Mouse (Mus musculus) MEL (cell line): ENCODE data around the gene Ptpn14. TPM values are rescaled to one million over a fixed set of nuclear protein-coding genes. Genes with fewer than 3 reads are reported as not detected.

ENCODE experiments used
- DNase-seq: peaks from one replicate; pipeline ENCODE4 v3.0.0; 2011; ENCODE audit warnings: low read depth, low spot score
- H3K27ac ChIP-seq: 2 replicates; pipeline ENCODE4 v1.5.1; 2012; ENCODE audit warnings: low read depth, mild to moderate bottlenecking, control low read depth, low read length, moderate library complexity; ENCODE audit not compliant: control insufficient read depth
- H3K27me3 ChIP-seq, 2 experiments: fragments of 150-350 bp in 1 of 2; sonication (generic) in 1 of 2; 2 replicates each; pipeline ENCODE4 v1.6.1; 2012; ENCODE audit warnings: low read length in 2 of 2, mild to moderate bottlenecking in 2 of 2, improper control_type of control experiment in 1 of 2, moderate library complexity in 1 of 2; ENCODE audit not compliant: insufficient read depth in 2 of 2, control insufficient read depth in 1 of 2
- H3K36me3 ChIP-seq, 2 experiments: 2 replicates each; pipeline ENCODE4 v1.6.1; 2012 to 2014; ENCODE audit warnings: low read length in 2 of 2, improper control_type of control experiment in 1 of 2, inconsistent platforms in 1 of 2, mild to moderate bottlenecking in 1 of 2; ENCODE audit not compliant: insufficient read depth in 2 of 2, control insufficient read depth in 1 of 2
- H3K4me1 ChIP-seq, 2 experiments: fragments of 150-350 bp in 1 of 2; sonication (generic) in 1 of 2; 2 replicates each; pipeline ENCODE4 v1.6.1; 2012; ENCODE audit warnings: low read length in 2 of 2, improper control_type of control experiment in 1 of 2, mild to moderate bottlenecking in 1 of 2; ENCODE audit not compliant: insufficient read depth in 2 of 2, control insufficient read depth in 1 of 2
- H3K4me3 ChIP-seq, 2 experiments: fragments of 150-350 bp in 1 of 2; sonication (generic) in 1 of 2; 2 replicates each; pipeline ENCODE4 v1.5.1; 2012; ENCODE audit warnings: low read depth in 2 of 2, low read length in 2 of 2, mild to moderate bottlenecking in 2 of 2, moderate library complexity in 2 of 2, control low read depth in 1 of 2, improper control_type of control experiment in 1 of 2; ENCODE audit not compliant: control insufficient read depth in 1 of 2, insufficient read depth in 1 of 2
- H3K79me2 ChIP-seq: 2 replicates; pipeline ENCODE4 v1.6.1; 2012; ENCODE audit warnings: mild to moderate bottlenecking, low read length, moderate library complexity; ENCODE audit not compliant: control insufficient read depth, poor library complexity, insufficient read depth
- H3K9ac ChIP-seq: 2 replicates; pipeline ENCODE4 v1.6.1; 2012; ENCODE audit warnings: low read depth, mild to moderate bottlenecking, control low read depth, low read length, moderate library complexity; ENCODE audit not compliant: control insufficient read depth, poor library complexity, severe bottlenecking
- H3K9me3 ChIP-seq: fragments of 150-350 bp; sonication (generic); replicated peaks from 2 replicates; pipeline ENCODE4 v1.6.1; 2012; ENCODE audit warnings: mild to moderate bottlenecking, low read length, improper control_type of control experiment, moderate library complexity; ENCODE audit not compliant: insufficient read depth
- BHLHE40 ChIP-seq: IDR thresholded peaks from 2 replicates; pipeline ENCODE4 v1.6.1; 2012; ENCODE audit warnings: low read depth, mild to moderate bottlenecking, inconsistent platforms, low read length, improper control_type of control experiment, borderline replicate concordance
- CHD1 ChIP-seq: IDR thresholded peaks from 2 replicates; pipeline ENCODE4 v1.6.1; 2012; ENCODE audit warnings: low read depth, mild to moderate bottlenecking, inconsistent platforms, low read length, improper control_type of control experiment
- CHD2 ChIP-seq: IDR thresholded peaks from 2 replicates; pipeline ENCODE4 v1.6.1; 2011; ENCODE audit warnings: low read length, improper control_type of control experiment
- CTCF ChIP-seq, 3 experiments: IDR thresholded peaks in 2 of 3; conservative IDR thresholded peaks in 1 of 3; 2 replicates each; pipeline ENCODE4 v1.5.1; 2011 to 2012; ENCODE audit warnings: low read length in 3 of 3, low read depth in 2 of 3, mild to moderate bottlenecking in 2 of 3, improper control_type of control experiment in 1 of 3, inconsistent platforms in 1 of 3, mixed read lengths in 1 of 3, moderate library complexity in 1 of 3; ENCODE audit not compliant: control insufficient read depth in 1 of 3, insufficient read depth in 1 of 3, poor library complexity in 1 of 3, severe bottlenecking in 1 of 3
- ETS1 ChIP-seq: IDR thresholded peaks from 2 replicates; pipeline ENCODE4 v1.6.1; 2012; ENCODE audit warnings: low read depth, mild to moderate bottlenecking, inconsistent platforms, low read length, improper control_type of control experiment, moderate library complexity
- GABPA ChIP-seq: IDR thresholded peaks from 2 replicates; pipeline ENCODE4 v1.6.1; 2012; ENCODE audit warnings: low read depth, mild to moderate bottlenecking, inconsistent platforms, low read length, improper control_type of control experiment, moderate library complexity
- JUND ChIP-seq: IDR thresholded peaks from 2 replicates; pipeline ENCODE4 v1.6.1; 2011; ENCODE audit warnings: low read depth, mild to moderate bottlenecking, improper control_type of control experiment, low read length
- MAZ ChIP-seq: IDR thresholded peaks from 2 replicates; pipeline ENCODE4 v1.6.1; 2012; ENCODE audit warnings: low read depth, mild to moderate bottlenecking, inconsistent platforms, low read length, improper control_type of control experiment
- NRF1 ChIP-seq: IDR thresholded peaks from 2 replicates; pipeline ENCODE4 v1.6.1; 2014; ENCODE audit warnings: low read depth, mild to moderate bottlenecking, inconsistent platforms, low read length, improper control_type of control experiment, moderate library complexity; ENCODE audit not compliant: poor library complexity, insufficient read depth, severe bottlenecking
- POLR2AphosphoS5 ChIP-seq: IDR thresholded peaks from 2 replicates; pipeline ENCODE4 v1.6.1; 2012; ENCODE audit warnings: low read depth, borderline replicate concordance, mild to moderate bottlenecking, inconsistent platforms, low read length, moderate library complexity, mixed read lengths
- SIN3A ChIP-seq: IDR thresholded peaks from 2 replicates; pipeline ENCODE4 v1.6.1; 2012; ENCODE audit warnings: low read length, improper control_type of control experiment, inconsistent platforms
- SMC3 ChIP-seq: IDR thresholded peaks from 2 replicates; pipeline ENCODE4 v1.6.1; 2011; ENCODE audit warnings: low read depth, low read length, improper control_type of control experiment
- TAL1 ChIP-seq: IDR thresholded peaks from 2 replicates; pipeline ENCODE4 v1.6.1; 2012; ENCODE audit warnings: mild to moderate bottlenecking, inconsistent platforms, low read length, moderate library complexity, mixed read lengths
- TBP ChIP-seq: IDR thresholded peaks from 2 replicates; pipeline ENCODE4 v1.8.0; 2011; ENCODE audit warnings: low read depth, low read length, improper control_type of control experiment
- UBTF ChIP-seq: IDR thresholded peaks from 2 replicates; pipeline ENCODE4 v1.6.1; 2012; ENCODE audit warnings: low read depth, mild to moderate bottlenecking, inconsistent platforms, low read length, improper control_type of control experiment, moderate library complexity, borderline replicate concordance; ENCODE audit not compliant: insufficient read depth
- USF1 ChIP-seq: IDR thresholded peaks from 2 replicates; pipeline ENCODE4 v1.6.1; 2014; ENCODE audit warnings: low read depth, mild to moderate bottlenecking, inconsistent platforms, low read length, improper control_type of control experiment, moderate library complexity
- ZKSCAN1 ChIP-seq: IDR thresholded peaks from 2 replicates; pipeline ENCODE4 v1.6.1; 2012; ENCODE audit warnings: low read depth, mild to moderate bottlenecking, inconsistent platforms, low read length, improper control_type of control experiment, moderate library complexity
- ZMIZ1 ChIP-seq: IDR thresholded peaks from 2 replicates; pipeline ENCODE4 v1.6.1; 2012; ENCODE audit warnings: low read depth, mild to moderate bottlenecking, inconsistent platforms, low read length, improper control_type of control experiment, moderate library complexity
- ZNF384 ChIP-seq: IDR thresholded peaks from 2 replicates; pipeline ENCODE4 v1.6.1; 2012; ENCODE audit warnings: low read depth, mild to moderate bottlenecking, inconsistent platforms, low read length, improper control_type of control experiment
- polyA plus RNA-seq, 2 experiments: library from polyadenylated mRNA; stranded (reverse) in 1 of 2; unstranded in 1 of 2; fragments of >175 nt in 1 of 2; fragments of >200 nt in 1 of 2; gene quantifications; 2 replicates each; pipeline versions ENCODE4 v1.2.1 to v1.2.4; 2012; ENCODE audit warnings: low replicate concordance in 2 of 2, low read depth in 1 of 2; ENCODE audit not compliant: insufficient read length in 2 of 2, insufficient read depth in 1 of 2, missing spikeins in 1 of 2
- total RNA-seq: library from RNA; depleted of rRNA; stranded (reverse); fragments of 300-350 nt; gene quantifications from 2 replicates; pipeline ENCODE4 v1.2.3, GENCODE M21; 2012

Gene Ptpn14
- total and polyA plus RNA-seq, 3 experiments = 0.62 to 1.0 TPM; not detected in 1

DNA sequence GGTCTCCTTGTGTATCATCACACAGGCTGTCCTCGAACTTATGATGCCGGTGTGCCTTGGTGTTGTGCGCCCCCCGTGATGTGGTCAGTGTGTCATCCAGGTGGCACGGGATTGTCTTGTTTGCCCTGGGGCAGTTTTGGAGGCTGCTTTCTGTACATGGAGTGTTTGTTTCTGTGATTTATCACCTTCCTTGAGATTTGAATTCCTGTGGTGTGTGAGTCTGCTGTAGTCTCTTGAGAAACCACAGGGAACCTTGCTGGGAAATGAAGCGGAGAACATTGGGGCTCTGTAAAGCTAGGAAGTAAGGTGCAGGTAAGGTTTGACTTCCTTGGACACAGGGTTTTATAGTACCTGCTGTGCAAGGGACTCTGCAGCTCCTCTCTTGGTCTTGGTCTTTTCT, 49.1 kb downstream of the Ptpn14 start:
- DNase-seq = no peak
- no peak for TF ChIP-seq ZKSCAN1
- TF ChIP-seq ZMIZ1 = no peak
- TF ChIP-seq TAL1 = no peak
- TF ChIP-seq UBTF = no peak
- TF ChIP-seq SIN3A = no peak
- no peak for TF ChIP-seq ETS1
- TF ChIP-seq CTCF (IDR thresholded peaks at IDR 0.05 in 2 of 3, conservative IDR thresholded peaks at IDR 0.05 in 1 of 3; ENCODE audit: control insufficient read depth in 1 of 3, insufficient read depth in 1 of 3, low read depth in 2 of 3, low read length in 3 of 3, poor library complexity in 1 of 3, severe bottlenecking in 1 of 3) = no peak
- no peak for TF ChIP-seq USF1
- TF ChIP-seq CHD2 = no peak
- TF ChIP-seq MAZ = no peak
- no peak for TF ChIP-seq NRF1
- no peak for TF ChIP-seq BHLHE40
- TF ChIP-seq JUND = no peak
- TF ChIP-seq GABPA = no peak
- no peak for TF ChIP-seq POLR2AphosphoS5
- TF ChIP-seq CHD1 = no peak
- no peak for TF ChIP-seq ZNF384
- TF ChIP-seq SMC3 = no peak
- TF ChIP-seq, all 39 proteins: peak for 0
- Histone ChIP-seq H3K27me3 (no peaks in the 10 kb centered on the region), H3K79me2 (no peaks in the 10 kb centered on the region), H3K4me3 (no peak overlapping the region), H3K27ac (no peak overlapping the region), H3K9me3 (no peaks in the 10 kb centered on the region), H3K4me1 (no peaks in the 10 kb centered on the region), H3K9ac (no peak overlapping the region), H3K36me3 (no peaks in the 10 kb centered on the region)

DNA sequence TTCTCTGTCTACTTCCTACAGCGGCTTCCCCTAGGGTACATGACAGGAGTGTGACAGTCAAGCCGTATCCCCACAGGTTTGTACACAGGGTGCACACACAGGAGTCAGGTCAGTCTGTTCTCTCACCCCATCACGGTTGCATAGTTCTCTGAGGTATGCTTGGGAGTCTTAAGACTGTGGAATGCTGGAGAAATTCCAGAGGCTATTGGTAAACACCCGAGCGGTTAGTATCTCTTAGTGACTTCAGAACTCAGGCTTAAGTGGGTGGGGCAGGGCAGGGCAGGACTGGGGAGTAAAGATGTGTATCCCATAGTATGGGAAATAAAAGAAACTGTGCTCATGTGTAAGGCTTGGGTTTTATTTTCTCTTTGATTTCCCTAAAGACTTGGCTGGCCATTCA, 50.3 kb downstream of the Ptpn14 start:
- Histone ChIP-seq H3K27me3 (no peaks in the 10 kb centered on the region), H3K79me2 (no peaks in the 10 kb centered on the region), H3K9me3 (no peaks in the 10 kb centered on the region), H3K9ac (no peak overlapping the region), H3K4me1 (no peaks in the 10 kb centered on the region), H3K27ac (no peak overlapping the region), H3K4me3 (no peak overlapping the region), H3K36me3 (no peaks in the 10 kb centered on the region)
- TF ChIP-seq TBP = no peak
- no peak for DNase-seq
